Mouse (Mus musculus) hindbrain, embryonic 14.5 days (tissue): ENCODE data around the gene Mtcl1. TPM values are rescaled to one million over a fixed set of nuclear protein-coding genes. Genes with fewer than 3 reads are reported as not detected.

Experiments used
- ATAC-seq: fragments of 200-750 bp; cut with Nextera tagmentation; 2 replicates; pipeline ENCODE4 v1.8.0; 2017; ENCODE audit warnings: moderate number of reproducible peaks, mild to moderate bottlenecking, moderate TSS enrichment, moderate library complexity; ENCODE audit not compliant: low FRiP score
- DNase-seq: peaks from one replicate; pipeline ENCODE4 v3.0.0-alpha.2; 2015; ENCODE audit warnings: low spot score
- H3K27ac ChIP-seq: fragments of 300-500 bp; sonication (generic); 2 replicates; pipeline ENCODE4 v1.5.1; 2014; ENCODE audit warnings: mild to moderate bottlenecking, moderate library complexity
- H3K27me3 ChIP-seq: fragments of 300-500 bp; sonication (generic); 2 replicates; pipeline ENCODE4 v1.6.1; 2014; ENCODE audit warnings: mild to moderate bottlenecking, low read length, mixed read lengths; ENCODE audit not compliant: control insufficient read depth, insufficient read depth
- H3K36me3 ChIP-seq: fragments of 300-500 bp; sonication (generic); replicated peaks from 2 replicates; pipeline ENCODE4 v1.6.1; 2014; ENCODE audit not compliant: control insufficient read depth, insufficient read depth
- H3K4me1 ChIP-seq: fragments of 300-500 bp; sonication (generic); replicated peaks from 2 replicates; pipeline ENCODE4 v1.6.1; 2014; ENCODE audit warnings: antibody characterized with exemption, low read length, mixed read lengths; ENCODE audit not compliant: control insufficient read depth, insufficient read depth
- H3K4me2 ChIP-seq: fragments of 300-500 bp; sonication (generic); replicated peaks from 2 replicates; pipeline ENCODE4 v1.6.1; 2014; ENCODE audit warnings: mild to moderate bottlenecking, moderate library complexity
- H3K4me3 ChIP-seq: fragments of 300-500 bp; sonication (generic); replicated peaks from 2 replicates; pipeline ENCODE4 v1.5.1; 2014; ENCODE audit warnings: mild to moderate bottlenecking, low read length
- H3K9ac ChIP-seq: fragments of 300-500 bp; sonication (generic); 2 replicates; pipeline ENCODE4 v1.6.1; 2014
- H3K9me3 ChIP-seq: fragments of 300-500 bp; sonication (generic); 2 replicates; pipeline ENCODE4 v1.6.1; 2016; ENCODE audit warnings: low read length; ENCODE audit not compliant: control insufficient read depth
- WGBS: fragments of 180-500 bp; shearing (Covaris S2); extraction: QIAGEN DNeasy Blood & Tissue Kit; methylation state at CpG from one replicate; pipeline ENCODE4 v1.1.7; 2014; 5-methylcytosine and 5-hydroxymethylcytosine counted together
- polyA plus RNA-seq: library from polyadenylated mRNA; unstranded; fragments of >200 nt; fragmentation: Nextera tagmentation; extraction: Ambion mirVana; gene quantifications from 2 replicates; pipeline ENCODE4 v1.2.1, GENCODE M21; 2014

Mtcl1 gene
- polyA plus RNA-seq, 1 experiment from 2014 or later = 37.9 TPM

DNA sequence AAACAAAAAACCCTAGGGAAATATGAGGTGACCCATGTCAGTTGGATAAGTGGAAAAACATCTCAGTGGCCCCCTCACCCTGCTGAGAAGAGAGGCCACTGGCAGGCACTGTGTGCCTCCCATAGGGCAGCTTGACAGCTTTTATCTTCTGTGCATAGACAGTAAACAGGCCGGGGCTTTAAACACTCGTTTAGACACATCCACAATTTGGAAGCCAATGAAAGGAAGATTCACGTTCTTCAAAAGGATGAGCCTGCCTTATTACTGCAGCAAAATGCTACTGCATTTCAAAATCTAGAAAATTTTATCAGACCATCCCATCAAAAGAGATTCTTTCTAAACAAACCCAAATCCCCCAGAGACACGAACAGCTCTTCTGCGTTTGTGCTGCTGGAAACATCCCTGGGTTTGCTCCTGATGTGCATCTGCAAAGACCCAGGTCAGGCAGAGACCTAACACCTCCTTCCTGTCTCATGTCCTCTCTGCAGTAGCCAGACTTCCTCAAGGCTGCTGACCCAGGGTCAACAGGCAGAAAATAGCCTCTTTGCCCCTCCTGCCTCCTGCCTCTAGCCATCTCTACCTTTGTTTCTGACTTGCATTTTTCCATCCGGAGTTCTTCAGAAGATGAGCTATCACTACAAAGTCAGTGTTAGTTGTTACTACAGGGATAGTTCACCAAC is 46.6 kb downstream of the Mtcl1 start:
- Histone ChIP-seq H3K27ac (0 out of 2 replicates have a peak overlapping the region, but pooled peaks have one; percentile 0), H3K36me3 (no peaks in the 10 kb centered on the region), H3K4me2 (no peak overlapping the region), H3K4me1 (peaks cover 50% of the 10 kb centered on the region), H3K4me3 (no peak overlapping the region), H3K27me3 (no peaks in the 10 kb centered on the region), H3K9ac (no peak overlapping the region), H3K9me3 (no peaks in the 10 kb centered on the region)
- ATAC-seq (no peak), DNase-seq (no peak)
- WGBS = 10% methylated on average over 6 of the region's 6 CpGs

- no peaks in the 10 kb centered on the region for H3K9me3 ChIP-seq
- no peaks in the 10 kb centered on the region for H3K36me3 ChIP-seq
- H3K4me1 ChIP-seq = peaks cover 42% of the 10 kb centered on the region
- H3K27ac ChIP-seq = 0 out of 2 replicates have a peak overlapping the region, but pooled peaks have one; percentile 28
- no peak overlapping the region for H3K9ac ChIP-seq
- H3K27me3 ChIP-seq = no peaks in the 10 kb centered on the region
- 24% methylated on average over 9 of the region's 9 CpGs for WGBS
- H3K4me2 ChIP-seq = no peak overlapping the region
- no peak for ATAC-seq
- DNase-seq = no peak
- H3K4me3 ChIP-seq = no peak overlapping the region
Measured at GRCm38 (mm10) chr17:66401596-66402265, 47.8 kb downstream of the Mtcl1 start.

GRCm38 (mm10) chr17:66399780-66400179 is 49.8 kb downstream of the Mtcl1 start:
- H3K27me3 ChIP-seq = no peaks in the 10 kb centered on the region
- DNase-seq (no peak), ATAC-seq (no peak)
- 89% methylated on average over 4 of the region's 4 CpGs for WGBS
- H3K4me2 ChIP-seq = no peak overlapping the region
- no peak overlapping the region for H3K4me3 ChIP-seq
- H3K36me3 ChIP-seq = no peaks in the 10 kb centered on the region
- no peak overlapping the region for H3K9ac ChIP-seq
- peaks cover 29% of the 10 kb centered on the region for H3K4me1 ChIP-seq
- H3K9me3 ChIP-seq = no peaks in the 10 kb centered on the region
- no peak overlapping the region for H3K27ac ChIP-seq

GRCm38 (mm10) chr17:66394571-66394970 is 55.0 kb downstream of the Mtcl1 start:
- H3K27me3 ChIP-seq = no peaks in the 10 kb centered on the region
- no peaks in the 10 kb centered on the region for H3K36me3 ChIP-seq
- ATAC-seq (no peak), DNase-seq (no peak)
- 47% methylated on average over 9 of the region's 9 CpGs for WGBS
- H3K4me1 ChIP-seq = no peaks in the 10 kb centered on the region; the same call in 1 of the 2 replicates
- no peaks in the 10 kb centered on the region for H3K9me3 ChIP-seq
- no peak overlapping the region for H3K9ac ChIP-seq
- H3K27ac ChIP-seq = no peak overlapping the region
- H3K4me3 ChIP-seq = no peak overlapping the region
- no peak overlapping the region for H3K4me2 ChIP-seq

DNA sequence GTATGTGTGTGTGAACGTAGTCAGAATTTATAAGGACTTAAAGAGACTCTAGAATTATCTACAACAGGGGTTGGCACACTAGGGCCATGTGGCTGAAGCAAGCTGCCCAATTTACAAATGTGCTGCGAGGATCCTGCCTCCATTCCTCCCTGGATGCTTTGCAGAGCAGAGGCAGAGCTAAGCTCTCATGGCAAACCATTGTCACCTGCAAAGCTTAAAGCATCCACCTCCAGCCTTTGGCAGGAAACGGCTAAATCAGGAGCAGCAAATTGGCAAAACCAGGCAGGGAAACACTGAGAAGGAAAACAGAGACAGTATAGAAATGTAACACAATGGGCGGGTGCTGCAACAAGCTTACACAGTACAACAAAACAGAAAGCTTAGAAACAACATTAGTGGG is 61.2 kb downstream of the Mtcl1 start:
- H3K27ac ChIP-seq = no peak overlapping the region
- 76% methylated on average over 4 of the region's 4 CpGs for WGBS
- no peaks in the 10 kb centered on the region for H3K9me3 ChIP-seq
- peaks cover 22% of the 10 kb centered on the region for H3K36me3 ChIP-seq
- H3K27me3 ChIP-seq = no peaks in the 10 kb centered on the region
- DNase-seq (no peak), ATAC-seq (no peak)
- no peak overlapping the region for H3K9ac ChIP-seq
- H3K4me2 ChIP-seq = no peak overlapping the region
- no peak overlapping the region for H3K4me3 ChIP-seq
- H3K4me1 ChIP-seq = no peaks in the 10 kb centered on the region

- H3K4me2 ChIP-seq = no peak overlapping the region
- DNase-seq (no peak), ATAC-seq (no peak)
- H3K27ac ChIP-seq = no peak overlapping the region
- H3K4me3 ChIP-seq = no peak overlapping the region
- no peak overlapping the region for H3K9ac ChIP-seq
- H3K36me3 ChIP-seq = peaks cover 60% of the 10 kb centered on the region
- no peaks in the 10 kb centered on the region for H3K4me1 ChIP-seq
- H3K9me3 ChIP-seq = no peaks in the 10 kb centered on the region
- H3K27me3 ChIP-seq = no peaks in the 10 kb centered on the region
- 71% methylated on average over 6 of the region's 6 CpGs for WGBS
Measured at GRCm38 (mm10) chr17:66381338-66381737, 68.2 kb downstream of the Mtcl1 start.

DNA sequence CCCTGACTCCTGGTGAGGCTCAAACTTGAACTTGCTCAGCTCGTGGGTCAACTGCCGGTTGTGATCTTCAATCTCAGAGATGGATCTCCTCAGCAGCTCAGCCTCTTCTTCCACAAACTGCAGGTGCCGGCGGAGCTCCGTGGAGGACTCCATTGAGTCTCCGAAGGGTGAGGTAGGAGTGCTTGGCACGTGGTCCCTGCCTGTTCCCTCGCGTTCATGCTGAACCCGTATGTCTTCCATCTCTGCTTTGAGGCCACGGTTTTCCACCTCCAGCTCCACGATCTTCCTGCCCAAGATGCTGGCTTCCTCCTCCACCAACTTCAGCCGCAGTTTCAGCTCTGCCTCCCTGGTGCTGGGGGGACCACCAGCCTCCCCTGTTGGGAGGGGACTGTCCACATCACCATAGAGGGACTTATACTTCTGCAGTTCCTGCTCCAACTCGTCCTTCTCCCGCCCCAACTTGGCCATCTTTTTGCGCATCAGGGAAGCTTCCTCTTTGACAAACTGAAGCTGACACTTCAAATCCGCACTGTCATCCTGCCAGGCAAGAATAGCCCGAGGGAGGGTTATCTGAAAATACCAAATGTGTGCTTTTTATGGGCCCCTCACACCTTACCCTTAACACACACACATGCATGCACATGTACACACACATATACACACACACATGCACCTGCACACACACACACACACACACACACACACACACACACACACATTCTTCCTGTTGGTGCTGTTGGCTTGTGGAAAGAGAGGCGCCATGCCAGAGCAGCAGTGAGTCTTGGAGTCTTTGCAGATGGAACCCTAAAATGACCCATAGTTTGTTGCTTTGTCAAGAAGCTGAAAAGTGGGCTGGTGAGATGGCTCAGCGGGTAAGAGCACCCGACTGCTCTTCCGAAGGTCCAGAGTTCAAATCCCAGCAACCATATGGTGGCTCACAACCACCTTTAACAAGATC is 69.4 kb downstream of the Mtcl1 start:
- no peak for DNase-seq
- 94% methylated on average over 22 of the region's 22 CpGs for WGBS
- Histone ChIP-seq H3K9ac (no peak overlapping the region), H3K4me1 (no peaks in the 10 kb centered on the region), H3K4me3 (no peak overlapping the region), H3K27me3 (no peaks in the 10 kb centered on the region), H3K4me2 (no peak overlapping the region), H3K36me3 (peaks cover 54% of the 10 kb centered on the region), H3K9me3 (no peaks in the 10 kb centered on the region), H3K27ac (no peak overlapping the region)
- no peak for ATAC-seq

GRCm38 (mm10) chr17:66379308-66379707 is 70.2 kb downstream of the Mtcl1 start:
- 95% methylated on average over 24 of the region's 24 CpGs for WGBS
- peaks cover 45% of the 10 kb centered on the region for H3K36me3 ChIP-seq

GRCm38 (mm10) chr17:66378127-66378526 is 71.4 kb downstream of the Mtcl1 start:
- ATAC-seq = no peak
- DNase-seq = no peak

More at GRCm38 (mm10) chr17:66379308-66379707, 70.2 kb downstream of the Mtcl1 start:
- no peak for DNase-seq
- no peak for ATAC-seq
- H3K27ac ChIP-seq = no peak overlapping the region
- no peaks in the 10 kb centered on the region for H3K4me1 ChIP-seq
- H3K27me3 ChIP-seq = no peaks in the 10 kb centered on the region
- H3K4me3 ChIP-seq = no peak overlapping the region
- no peaks in the 10 kb centered on the region for H3K9me3 ChIP-seq
- H3K4me2 ChIP-seq = no peak overlapping the region
- no peak overlapping the region for H3K9ac ChIP-seq

More at GRCm38 (mm10) chr17:66378127-66378526, 71.4 kb downstream of the Mtcl1 start:
- Histone ChIP-seq H3K4me3 (no peak overlapping the region), H3K27me3 (no peaks in the 10 kb centered on the region), H3K4me1 (no peaks in the 10 kb centered on the region), H3K27ac (no peak overlapping the region), H3K9ac (no peak overlapping the region), H3K36me3 (peaks cover 44% of the 10 kb centered on the region), H3K4me2 (no peak overlapping the region), H3K9me3 (no peaks in the 10 kb centered on the region)
- 93% methylated on average over 17 of the region's 17 CpGs for WGBS
